Mouse (Mus musculus) ES-E14 (cell line): ENCODE measurements at regions not wholly inside any gene's neighbourhood (a gene's known extent, or its start where the extent isn't known, plus 50 kb on each side); places are given as distances from the start of the nearest gene placed in this dataset.

ENCODE experiments used
- CHD2 ChIP-seq: IDR thresholded peaks from 2 replicates; pipeline ENCODE4 v1.6.1; 2014; ENCODE audit warnings: mild to moderate bottlenecking, low read depth, low read length, inconsistent platforms
- HCFC1 ChIP-seq: IDR thresholded peaks from 2 replicates; pipeline ENCODE4 v1.6.1; 2012; ENCODE audit warnings: low read length, inconsistent platforms, borderline replicate concordance; ENCODE audit not compliant: insufficient read depth
- MAFK ChIP-seq: IDR thresholded peaks from 2 replicates; pipeline ENCODE4 v1.6.1; 2014; ENCODE audit warnings: mild to moderate bottlenecking, low read depth, low read length, inconsistent platforms; ENCODE audit not compliant: insufficient read depth

DNA sequence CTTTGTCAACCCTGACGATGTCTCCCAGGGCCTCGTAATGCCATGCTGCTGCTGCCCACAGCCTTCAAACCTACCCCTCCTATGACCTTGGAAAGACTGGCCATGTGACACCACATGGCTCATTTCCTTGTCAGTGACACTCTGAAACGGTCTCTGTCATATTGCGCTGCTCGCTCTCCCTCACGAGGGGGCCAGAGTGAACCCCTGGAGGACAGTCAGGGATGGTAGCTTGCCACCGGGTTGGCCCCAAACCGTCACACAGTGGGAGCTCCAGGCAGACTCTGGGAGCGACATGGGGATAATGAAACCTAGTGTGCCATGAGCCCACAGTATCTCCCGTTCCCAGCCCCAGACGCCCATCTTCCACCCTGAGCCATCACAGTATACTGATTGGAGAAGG is 188.8 kb downstream of the Bmp7 start:
- TF ChIP-seq MAFK, result no peak
- TF ChIP-seq HCFC1, result no peak
- no peak for TF ChIP-seq CHD2
